Mouse (Mus musculus): Measurements from ENCODE around the gene Ttc28. TPM values are rescaled to one million over a fixed set of nuclear protein-coding genes. Genes with fewer than 3 reads are reported as not detected.

The Ttc28 gene
- polyA plus RNA-seq, 1 experiment from 2014 or later = 2.9 TPM

GRCm38 (mm10) chr5:111261733-111262573 lies 382.4 kb downstream of the Ttc28 start:
- Histone ChIP-seq H3K27me3 (replicated peaks; ENCODE audit: control insufficient read depth, insufficient read depth, low read length) (no peaks in the 10 kb centered on the region), H3K4me2 (replicated peaks; ENCODE audit: low read depth) (no peak overlapping the region), H3K27ac (ENCODE audit: low read depth, low read length) (peak overlapping the region; percentile 46; the same call in 1 of the 2 replicates), H3K4me3 (ENCODE audit: low read depth, low read length) (no peak overlapping the region), H3K9ac (ENCODE audit: low read depth, low read length) (no peak overlapping the region), H3K4me1 (replicated peaks; ENCODE audit: control insufficient read depth, insufficient read depth, low read length) (no peaks in the 10 kb centered on the region), H3K36me3 (ENCODE audit: control insufficient read depth, insufficient read depth) (no peaks in the 10 kb centered on the region), H3K9me3 (ENCODE audit: control insufficient read depth) (no peaks in the 10 kb centered on the region)
- WGBS = 45% methylated on average over 13 of the region's 13 CpGs
- ATAC-seq = 0 out of 2 replicates have a peak, but pooled peaks have one; percentile 50
- no peak for TF ChIP-seq CTCF (IDR thresholded peaks at IDR 0.05; ENCODE audit: low read depth)

DNA sequence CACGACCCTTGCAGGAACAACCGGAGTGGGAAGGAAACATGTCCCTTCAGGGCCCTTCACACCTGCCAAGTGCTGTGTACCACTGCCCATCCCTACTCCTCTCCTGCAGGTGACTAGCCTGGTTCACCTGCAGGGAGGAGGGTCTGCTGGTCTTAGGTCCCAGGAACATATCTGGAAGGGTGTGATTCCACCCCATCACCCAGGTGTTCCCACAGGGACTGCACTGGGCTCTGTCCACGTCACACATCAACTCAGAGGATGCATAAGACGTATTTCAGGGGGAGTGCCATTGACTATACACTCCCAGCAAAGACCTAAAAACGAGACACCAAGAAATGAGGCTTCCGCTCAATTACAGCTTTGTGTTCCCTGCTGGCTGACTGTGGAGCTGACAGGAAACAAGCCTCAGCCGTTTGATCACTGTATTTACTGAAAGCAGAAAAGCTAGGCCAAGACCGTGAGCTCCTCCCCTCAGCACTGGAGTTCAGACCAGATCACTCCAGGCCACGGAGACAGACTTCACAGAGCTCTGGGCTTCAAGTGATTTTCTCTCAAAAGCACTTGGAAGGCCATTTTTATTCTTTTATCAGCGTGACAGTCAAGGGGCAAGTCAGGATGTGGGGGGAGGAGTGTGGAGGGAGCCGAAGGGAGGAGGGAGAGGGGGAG lies 383.1 kb downstream of the Ttc28 start:
- H3K27me3 ChIP-seq (replicated peaks; ENCODE audit: control insufficient read depth, insufficient read depth, low read length) = no peaks in the 10 kb centered on the region
- H3K9ac ChIP-seq (ENCODE audit: low read depth, low read length) = no peak overlapping the region
- WGBS = 31% methylated on average over 11 of the region's 11 CpGs
- ATAC-seq = peak; percentile 36; the same call in 1 of the 2 replicates
- no peak overlapping the region for H3K4me2 ChIP-seq (replicated peaks; ENCODE audit: low read depth)
- H3K4me1 ChIP-seq (replicated peaks; ENCODE audit: control insufficient read depth, insufficient read depth, low read length) = no peaks in the 10 kb centered on the region
- peak overlapping the region; percentile 46 for H3K27ac ChIP-seq (ENCODE audit: low read depth, low read length)
- H3K36me3 ChIP-seq (ENCODE audit: control insufficient read depth, insufficient read depth) = no peaks in the 10 kb centered on the region; the same call in 1 of the 2 replicates
- H3K4me3 ChIP-seq (ENCODE audit: low read depth, low read length) = no peak overlapping the region
- peak; percentile 29 for TF ChIP-seq CTCF (IDR thresholded peaks at IDR 0.05; ENCODE audit: low read depth)
- H3K9me3 ChIP-seq (ENCODE audit: control insufficient read depth) = no peaks in the 10 kb centered on the region

GRCm38 (mm10) chr5:111263370-111263769 lies 383.8 kb downstream of the Ttc28 start:
- no peak for ATAC-seq
- Histone ChIP-seq H3K27ac (ENCODE audit: low read depth, low read length) (no peak overlapping the region; the same call in 1 of the 2 replicates), H3K9me3 (ENCODE audit: control insufficient read depth) (no peaks in the 10 kb centered on the region), H3K27me3 (replicated peaks; ENCODE audit: control insufficient read depth, insufficient read depth, low read length) (no peaks in the 10 kb centered on the region), H3K9ac (ENCODE audit: low read depth, low read length) (no peak overlapping the region), H3K4me1 (replicated peaks; ENCODE audit: control insufficient read depth, insufficient read depth, low read length) (no peaks in the 10 kb centered on the region), H3K4me2 (replicated peaks; ENCODE audit: low read depth) (no peak overlapping the region), H3K36me3 (ENCODE audit: control insufficient read depth, insufficient read depth) (no peaks in the 10 kb centered on the region; the same call in 1 of the 2 replicates), H3K4me3 (ENCODE audit: low read depth, low read length) (no peak overlapping the region)
- no peak for TF ChIP-seq CTCF (IDR thresholded peaks at IDR 0.05; ENCODE audit: low read depth)
- WGBS = 45% methylated on average over 5 of the region's 5 CpGs

- ATAC-seq = no peak
- no peak overlapping the region for H3K4me2 ChIP-seq (replicated peaks; ENCODE audit: low read depth)
- no peak overlapping the region for H3K27ac ChIP-seq (ENCODE audit: low read depth, low read length)
- no peaks in the 10 kb centered on the region for H3K4me1 ChIP-seq (replicated peaks; ENCODE audit: control insufficient read depth, insufficient read depth, low read length)
- H3K9ac ChIP-seq (ENCODE audit: low read depth, low read length) = no peak overlapping the region
- no peaks in the 10 kb centered on the region for H3K9me3 ChIP-seq (ENCODE audit: control insufficient read depth)
- no peak overlapping the region for H3K4me3 ChIP-seq (ENCODE audit: low read depth, low read length)
- no peaks in the 10 kb centered on the region for H3K27me3 ChIP-seq (replicated peaks; ENCODE audit: control insufficient read depth, insufficient read depth, low read length)
- WGBS = 77% methylated on average over 7 of the region's 7 CpGs
- TF ChIP-seq CTCF (IDR thresholded peaks at IDR 0.05; ENCODE audit: low read depth) = no peak
- no peaks in the 10 kb centered on the region; the same call in 1 of the 2 replicates for H3K36me3 ChIP-seq (ENCODE audit: control insufficient read depth, insufficient read depth)
These were observed 384.9 kb downstream of the Ttc28 start for GRCm38 (mm10) chr5:111264488-111264887.

DNA sequence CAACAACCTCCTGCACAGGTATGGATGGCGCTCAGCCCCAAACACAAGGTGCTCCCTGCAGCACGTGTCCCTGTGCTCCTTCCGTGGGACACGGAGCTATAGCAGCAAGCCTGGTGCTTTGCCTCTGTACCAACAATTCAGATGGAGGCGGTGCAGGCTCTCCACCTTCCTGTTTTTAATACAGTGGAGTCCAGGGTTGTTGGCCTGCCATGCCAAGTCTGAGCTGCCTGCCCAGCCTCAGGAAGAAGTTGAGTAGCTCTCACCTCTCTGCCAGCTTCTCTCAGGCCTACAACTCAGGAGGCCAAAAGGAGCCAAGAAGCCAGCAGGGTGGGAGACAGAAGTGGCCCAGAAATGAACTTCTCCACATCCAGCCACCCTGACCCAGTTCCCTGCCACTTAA lies 387.1 kb downstream of the Ttc28 start:
- 88% methylated on average over 5 of the region's 5 CpGs for WGBS

DNA sequence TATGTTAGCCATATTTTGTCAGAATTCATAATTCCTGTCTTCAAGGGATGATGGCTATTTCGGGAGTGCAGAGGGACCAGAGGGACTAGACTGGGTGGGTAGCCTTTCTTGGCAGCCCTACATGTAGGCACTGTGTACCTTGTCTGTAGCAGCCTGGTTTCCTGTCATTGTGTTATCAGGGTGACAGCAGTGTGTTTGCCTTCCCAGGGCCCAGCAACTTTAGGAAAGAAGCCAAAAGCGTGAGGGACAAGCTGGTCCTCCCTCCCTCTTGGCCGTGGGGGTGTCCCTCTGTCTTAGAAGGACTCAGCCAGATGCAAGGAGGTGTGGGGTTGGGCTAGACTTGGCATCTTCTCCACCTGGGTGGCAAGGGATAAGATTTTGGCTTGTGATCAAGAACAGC lies 387.5 kb downstream of the Ttc28 start:
- no peaks in the 10 kb centered on the region for H3K4me1 ChIP-seq (replicated peaks; ENCODE audit: control insufficient read depth, insufficient read depth, low read length)
- 0 out of 2 replicates have a peak overlapping the region, but pooled peaks have one; percentile 41 for H3K27ac ChIP-seq (ENCODE audit: low read depth, low read length)
- no peak overlapping the region for H3K9ac ChIP-seq (ENCODE audit: low read depth, low read length)
- H3K4me2 ChIP-seq (replicated peaks; ENCODE audit: low read depth) = no peak overlapping the region
- no peaks in the 10 kb centered on the region for H3K9me3 ChIP-seq (ENCODE audit: control insufficient read depth)
- H3K36me3 ChIP-seq (ENCODE audit: control insufficient read depth, insufficient read depth) = no peaks in the 10 kb centered on the region; the same call in 1 of the 2 replicates
- TF ChIP-seq CTCF (IDR thresholded peaks at IDR 0.05; ENCODE audit: low read depth) = no peak
- H3K27me3 ChIP-seq (replicated peaks; ENCODE audit: control insufficient read depth, insufficient read depth, low read length) = no peaks in the 10 kb centered on the region
- H3K4me3 ChIP-seq (ENCODE audit: low read depth, low read length) = no peak overlapping the region
- 64% methylated on average over 3 of the region's 3 CpGs for WGBS
- no peak for ATAC-seq

More for the DNA sequence above, 387.1 kb downstream of the Ttc28 start:
- Histone ChIP-seq H3K9me3 (ENCODE audit: control insufficient read depth) (no peaks in the 10 kb centered on the region), H3K27ac (ENCODE audit: low read depth, low read length) (peak overlapping the region; percentile 41; the same call in 1 of the 2 replicates), H3K27me3 (replicated peaks; ENCODE audit: control insufficient read depth, insufficient read depth, low read length) (no peaks in the 10 kb centered on the region), H3K9ac (ENCODE audit: low read depth, low read length) (no peak overlapping the region), H3K4me2 (replicated peaks; ENCODE audit: low read depth) (no peak overlapping the region), H3K36me3 (ENCODE audit: control insufficient read depth, insufficient read depth) (no peaks in the 10 kb centered on the region; the same call in 1 of the 2 replicates), H3K4me1 (replicated peaks; ENCODE audit: control insufficient read depth, insufficient read depth, low read length) (no peaks in the 10 kb centered on the region), H3K4me3 (ENCODE audit: low read depth, low read length) (no peak overlapping the region)
- no peak for TF ChIP-seq CTCF (IDR thresholded peaks at IDR 0.05; ENCODE audit: low read depth)
- no peak for ATAC-seq

Measured in intestine, postnatal 0 days (tissue).